Mouse (Mus musculus) stomach, embryonic 16.5 days (tissue): ENCODE results near the gene Usp7. TPM values are rescaled to one million over a fixed set of nuclear protein-coding genes. Genes with fewer than 3 reads are reported as not detected.

Experiments used
- ATAC-seq: fragments of 200-750 bp; cut with Nextera tagmentation; 2 replicates; pipeline ENCODE4 v1.8.0; 2017; ENCODE audit warnings: moderate number of reproducible peaks, moderate TSS enrichment; ENCODE audit not compliant: insufficient read depth, low FRiP score
- H3K27ac ChIP-seq: fragments of 300-500 bp; sonication (generic); 2 replicates; pipeline ENCODE4 v1.5.1; 2014; ENCODE audit warnings: low read length
- H3K27me3 ChIP-seq: fragments of 300-500 bp; sonication (generic); 2 replicates; pipeline ENCODE4 v1.6.1; 2014; ENCODE audit warnings: low read length, control low read depth, mixed read lengths; ENCODE audit not compliant: control insufficient read depth, insufficient read depth
- H3K36me3 ChIP-seq: fragments of 300-500 bp; sonication (generic); 2 replicates; pipeline ENCODE4 v1.6.1; 2014; ENCODE audit warnings: low read length; ENCODE audit not compliant: control insufficient read depth, insufficient read depth
- H3K4me1 ChIP-seq: fragments of 300-500 bp; sonication (generic); 2 replicates; pipeline ENCODE4 v1.6.1; 2014; ENCODE audit warnings: low read length, control low read depth, mixed read lengths; ENCODE audit not compliant: control insufficient read depth, insufficient read depth
- H3K4me2 ChIP-seq: fragments of 300-500 bp; sonication (generic); 2 replicates; pipeline ENCODE4 v1.6.1; 2014; ENCODE audit warnings: low read depth, low read length, mixed read lengths
- H3K4me3 ChIP-seq: fragments of 300-500 bp; sonication (generic); replicated peaks from 2 replicates; pipeline ENCODE4 v1.5.1; 2014; ENCODE audit warnings: mild to moderate bottlenecking, low read length
- H3K9ac ChIP-seq: fragments of 300-500 bp; sonication (generic); 2 replicates; pipeline ENCODE4 v1.6.1; 2014; ENCODE audit warnings: low read length
- H3K9me3 ChIP-seq: fragments of 300-500 bp; sonication (generic); replicated peaks from 2 replicates; pipeline ENCODE4 v1.6.1; 2016; ENCODE audit warnings: low read length, control low read depth; ENCODE audit not compliant: control insufficient read depth
- WGBS: fragments of 180-500 bp; shearing (Covaris S2); extraction: QIAGEN DNeasy Blood & Tissue Kit; methylation state at CpG from one replicate; pipeline ENCODE4 v1.1.7; 2014; 5-methylcytosine and 5-hydroxymethylcytosine counted together
- polyA plus RNA-seq: library from polyadenylated mRNA; unstranded; fragments of >200 nt; fragmentation: Nextera tagmentation; extraction: Ambion mirVana; gene quantifications from 2 replicates; pipeline ENCODE4 v1.2.1, GENCODE M21; 2015

Gene Usp7
- polyA plus RNA-seq, 1 experiment from 2014 or later = 24.4 TPM

- WGBS = under 1% methylated on average over 66 of the region's 67 CpGs
These were observed 120.4 kb downstream of the Usp7 start, which contains the start of gene Carhsp1 for GRCm38 (mm10) chr16:8671551-8672349. Gene Carhsp1 (minus strand): TSS chr16:8672155.

DNA sequence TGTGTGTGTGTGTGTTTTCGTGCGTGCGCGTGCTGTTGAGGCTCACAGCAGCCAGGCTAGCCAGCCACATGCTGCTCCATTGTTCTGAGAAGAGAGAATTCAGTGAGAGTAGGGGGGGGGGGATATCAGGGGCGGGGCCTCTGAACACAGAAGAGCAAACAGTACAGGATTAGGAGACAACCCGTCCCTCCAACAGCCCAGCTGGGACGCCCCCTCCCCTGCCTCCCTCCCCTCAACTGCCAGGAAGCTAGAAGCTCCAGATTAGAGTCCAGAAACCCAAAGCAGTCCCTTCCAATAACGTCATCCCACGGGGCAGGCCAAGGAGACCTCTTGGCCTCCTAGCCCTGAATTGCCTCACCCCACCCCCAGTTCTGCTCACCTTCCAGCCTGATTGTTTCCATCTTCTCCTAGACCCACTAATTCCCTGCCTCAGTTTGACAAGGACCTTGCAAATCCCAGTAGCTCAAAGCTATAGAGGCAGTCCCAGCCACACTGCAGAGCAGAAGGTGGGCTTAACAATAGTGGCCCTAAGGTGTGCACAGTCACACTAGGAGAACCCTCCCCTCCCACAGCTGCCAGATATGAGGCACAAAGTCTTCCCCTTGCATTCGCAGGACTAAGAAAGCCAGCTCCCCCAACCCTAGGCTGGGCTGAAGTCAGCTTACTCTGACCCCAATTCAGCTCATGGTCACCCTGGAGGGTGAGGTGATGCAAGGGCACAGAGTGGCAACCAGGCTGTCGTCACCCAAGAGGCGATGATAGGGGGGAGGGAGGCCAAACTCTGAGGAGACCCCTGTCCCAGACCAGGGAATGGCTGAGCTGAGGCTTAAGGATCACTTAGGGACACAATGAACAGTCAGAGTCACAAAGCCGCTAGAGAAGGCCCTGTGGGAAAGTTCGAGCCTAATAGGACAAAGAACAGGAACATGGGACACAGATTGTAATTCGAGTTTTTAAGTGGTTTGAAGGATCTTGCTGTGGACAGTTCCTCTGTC is 121.8 kb downstream of the Usp7 start:
- WGBS = 13% methylated on average over 15 of the region's 15 CpGs
- peak overlapping the region; percentile 73 for H3K4me2 ChIP-seq
- peaks cover 47% of the 10 kb centered on the region for H3K4me1 ChIP-seq
- H3K27ac ChIP-seq = no peak overlapping the region
- 0 out of 2 replicates have a peak, but pooled peaks have one; percentile 1 for ATAC-seq
- H3K4me3 ChIP-seq = peak overlapping the region; percentile 77
- H3K27me3 ChIP-seq = no peaks in the 10 kb centered on the region
- no peaks in the 10 kb centered on the region for H3K36me3 ChIP-seq
- peak overlapping the region; percentile 75 for H3K9ac ChIP-seq
- H3K9me3 ChIP-seq = no peaks in the 10 kb centered on the region

More at GRCm38 (mm10) chr16:8671551-8672349, 120.4 kb downstream of the Usp7 start, which contains the start of gene Carhsp1:
- H3K4me3 ChIP-seq = peak within 1 kb of the TSS; percentile 77
- peaks cover 39% of the 10 kb centered on the region for H3K4me1 ChIP-seq
- H3K27ac ChIP-seq = peak within 1 kb of the TSS; percentile 90
- no peaks in the 10 kb centered on the region for H3K9me3 ChIP-seq
- H3K27me3 ChIP-seq = no peaks in the 10 kb centered on the region
- peak; percentile 93 for ATAC-seq
- no peaks in the 10 kb centered on the region for H3K36me3 ChIP-seq
- peak within 1 kb of the TSS; percentile 75 for H3K9ac ChIP-seq
- H3K4me2 ChIP-seq = peak within 1 kb of the TSS; percentile 73

DNA sequence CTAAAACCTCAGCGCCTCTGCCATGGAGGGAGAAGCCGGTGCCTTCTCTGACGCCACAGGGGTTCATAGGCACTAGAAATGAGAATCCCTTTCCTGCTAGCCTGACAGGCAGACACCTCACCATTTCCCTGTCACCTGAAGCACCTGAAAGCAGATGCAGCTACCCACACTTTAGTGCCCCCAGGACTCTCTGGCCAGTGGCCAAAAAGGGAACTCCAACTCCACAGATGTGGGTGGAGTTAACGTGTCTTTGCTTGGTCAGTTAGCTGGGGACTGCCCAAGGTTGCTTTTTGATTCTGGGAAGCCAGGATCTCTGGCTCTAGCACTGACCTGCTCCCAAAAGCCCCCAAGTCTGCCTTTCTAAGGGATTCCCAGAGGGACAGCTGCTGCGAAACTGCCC is 122.7 kb downstream of the Usp7 start:
- ATAC-seq = no peak
- Histone ChIP-seq H3K27me3 (no peaks in the 10 kb centered on the region), H3K9ac (peak overlapping the region; percentile 55), H3K4me2 (peak overlapping the region; percentile 73), H3K9me3 (no peaks in the 10 kb centered on the region), H3K4me1 (peaks cover 47% of the 10 kb centered on the region), H3K4me3 (0 out of 2 replicates have a peak overlapping the region, but pooled peaks have one; percentile 5), H3K27ac (peak overlapping the region; percentile 12; the same call in 1 of the 2 replicates), H3K36me3 (no peaks in the 10 kb centered on the region)
- 62% methylated on average over 5 of the region's 5 CpGs for WGBS

DNA sequence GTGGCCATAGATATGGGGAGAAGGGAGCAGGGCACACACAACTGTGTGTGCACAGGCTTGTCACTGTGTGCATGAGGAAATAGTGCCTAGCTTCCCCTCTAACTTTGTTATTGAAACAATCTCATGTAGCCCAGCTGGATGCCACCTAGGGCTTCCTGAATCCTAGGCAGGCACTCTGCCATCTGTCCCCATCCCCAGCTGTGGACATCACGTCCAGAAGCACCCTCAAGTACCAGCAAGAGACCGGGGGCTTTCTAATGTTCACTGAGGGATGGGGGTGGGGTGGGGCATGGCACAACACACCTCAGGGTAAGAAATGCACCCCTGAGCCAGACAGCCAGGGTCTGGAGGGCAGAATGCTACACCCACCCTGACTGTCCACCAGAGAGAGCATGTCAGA is 123.7 kb downstream of the Usp7 start:
- Histone ChIP-seq H3K36me3 (no peaks in the 10 kb centered on the region), H3K9ac (no peak overlapping the region), H3K27me3 (no peaks in the 10 kb centered on the region), H3K9me3 (no peaks in the 10 kb centered on the region), H3K27ac (no peak overlapping the region), H3K4me1 (peaks cover 47% of the 10 kb centered on the region), H3K4me3 (no peak overlapping the region), H3K4me2 (no peak overlapping the region)
- ATAC-seq = no peak
- WGBS = 68% methylated on average over 2 of the region's 2 CpGs

DNA sequence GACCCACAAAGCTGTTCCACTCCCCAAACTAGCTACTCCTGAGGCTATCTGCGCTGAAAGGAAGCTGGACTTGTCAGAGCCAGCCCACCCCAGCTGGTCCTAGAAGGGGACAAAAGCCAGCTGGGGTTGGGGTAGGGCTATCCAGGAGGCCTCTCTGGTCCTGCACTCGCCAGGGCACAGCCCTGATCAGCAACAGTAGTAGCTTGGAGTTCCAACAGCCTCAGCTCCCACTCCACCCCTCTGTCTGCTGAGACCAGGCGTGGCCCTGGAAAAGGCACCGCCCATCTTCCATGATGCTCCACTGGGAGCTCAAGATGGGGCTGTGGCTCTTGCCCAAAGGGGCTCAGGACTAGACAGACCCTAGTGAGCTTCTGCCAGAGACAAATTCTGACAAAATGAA is 124.3 kb downstream of the Usp7 start:
- H3K4me1 ChIP-seq = peaks cover 47% of the 10 kb centered on the region
- H3K27me3 ChIP-seq = no peaks in the 10 kb centered on the region
- 57% methylated on average over 4 of the region's 4 CpGs for WGBS
- no peak overlapping the region for H3K4me3 ChIP-seq
- H3K36me3 ChIP-seq = no peaks in the 10 kb centered on the region
- H3K9me3 ChIP-seq = no peaks in the 10 kb centered on the region
- H3K27ac ChIP-seq = peak overlapping the region; percentile 29; the same call in 1 of the 2 replicates
- H3K4me2 ChIP-seq = no peak overlapping the region
- H3K9ac ChIP-seq = peak overlapping the region; percentile 34; the same call in 1 of the 2 replicates
- ATAC-seq = no peak

GRCm38 (mm10) chr16:8667261-8667660 is 124.8 kb downstream of the Usp7 start:
- no peaks in the 10 kb centered on the region for H3K27me3 ChIP-seq
- no peaks in the 10 kb centered on the region for H3K36me3 ChIP-seq
- H3K4me3 ChIP-seq = no peak overlapping the region
- peaks cover 47% of the 10 kb centered on the region for H3K4me1 ChIP-seq
- peak overlapping the region; percentile 31; the same call in 1 of the 2 replicates for H3K27ac ChIP-seq
- ATAC-seq = no peak
- no peaks in the 10 kb centered on the region for H3K9me3 ChIP-seq
- H3K9ac ChIP-seq = 0 out of 2 replicates have a peak overlapping the region, but pooled peaks have one; percentile 34
- no peak overlapping the region for H3K4me2 ChIP-seq
- 71% methylated on average over 7 of the region's 7 CpGs for WGBS

DNA sequence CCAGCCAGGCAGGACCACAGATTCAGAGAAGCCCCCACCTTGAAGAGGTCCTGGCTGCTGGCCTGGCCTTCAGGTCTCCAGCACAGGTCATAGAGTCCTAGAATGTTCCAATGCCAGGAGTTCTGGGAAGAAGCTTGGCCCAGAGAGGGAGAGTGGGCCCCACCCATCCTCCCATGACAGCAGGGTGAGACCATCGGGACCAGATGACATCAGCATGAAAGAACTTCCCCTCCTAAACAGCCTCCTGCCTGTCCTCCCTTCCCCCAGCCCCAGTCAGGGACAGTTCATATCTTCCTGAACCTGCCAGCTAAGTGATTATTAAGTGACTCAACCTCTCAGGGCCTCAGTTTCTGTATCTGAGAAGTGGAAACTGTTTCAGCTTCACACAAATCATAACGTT is 125.7 kb downstream of the Usp7 start:
- 45% methylated on average over 2 of the region's 2 CpGs for WGBS
- no peak overlapping the region for H3K27ac ChIP-seq
- H3K4me2 ChIP-seq = no peak overlapping the region
- ATAC-seq = no peak
- no peak overlapping the region for H3K9ac ChIP-seq
- no peaks in the 10 kb centered on the region for H3K36me3 ChIP-seq
- no peaks in the 10 kb centered on the region for H3K9me3 ChIP-seq
- H3K4me1 ChIP-seq = peaks cover 47% of the 10 kb centered on the region
- no peaks in the 10 kb centered on the region for H3K27me3 ChIP-seq
- H3K4me3 ChIP-seq = no peak overlapping the region

DNA sequence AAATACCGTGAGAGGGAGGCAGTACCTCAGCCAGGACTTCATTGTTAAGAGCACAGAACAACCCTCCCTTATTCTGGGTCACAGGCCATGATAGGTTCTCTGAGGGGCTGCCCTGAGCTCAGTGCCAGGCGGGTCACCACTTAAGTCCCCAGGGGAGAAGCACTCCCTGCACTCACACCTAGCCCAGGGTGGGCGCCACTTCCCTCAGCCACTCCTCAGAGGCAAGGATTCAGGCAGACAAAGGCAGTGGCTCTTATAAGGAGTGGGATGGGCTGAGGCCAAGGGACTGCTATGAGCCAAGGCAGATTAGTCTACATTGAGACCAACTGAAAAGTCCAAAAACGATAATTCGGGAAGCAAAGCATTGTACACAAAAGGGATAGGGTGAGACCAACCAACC is 126.7 kb downstream of the Usp7 start:
- no peaks in the 10 kb centered on the region for H3K27me3 ChIP-seq
- no peaks in the 10 kb centered on the region for H3K9me3 ChIP-seq
- no peaks in the 10 kb centered on the region for H3K36me3 ChIP-seq
- H3K27ac ChIP-seq = no peak overlapping the region
- ATAC-seq = no peak
- peaks cover 40% of the 10 kb centered on the region for H3K4me1 ChIP-seq
- 73% methylated on average over 5 of the region's 5 CpGs for WGBS
- H3K4me3 ChIP-seq = no peak overlapping the region
- H3K4me2 ChIP-seq = no peak overlapping the region
- H3K9ac ChIP-seq = no peak overlapping the region
